Mouse (Mus musculus) activated CD4-positive, CD25-positive, alpha-beta regulatory T cell, adult 9 weeks (primary cell): ENCODE results near the gene Ccdc88c. TPM values are rescaled to one million over a fixed set of nuclear protein-coding genes. Genes with fewer than 3 reads are reported as not detected.

ENCODE experiments used
- polyA plus RNA-seq: library from polyadenylated mRNA; unstranded; fragments of 100-300 nt; shearing (Covaris generic); gene quantifications from one replicate; pipeline ENCODE4 v1.2.1, GENCODE M21; 2017

Ccdc88c gene
- polyA plus RNA-seq, result 144 TPM

DNA sequence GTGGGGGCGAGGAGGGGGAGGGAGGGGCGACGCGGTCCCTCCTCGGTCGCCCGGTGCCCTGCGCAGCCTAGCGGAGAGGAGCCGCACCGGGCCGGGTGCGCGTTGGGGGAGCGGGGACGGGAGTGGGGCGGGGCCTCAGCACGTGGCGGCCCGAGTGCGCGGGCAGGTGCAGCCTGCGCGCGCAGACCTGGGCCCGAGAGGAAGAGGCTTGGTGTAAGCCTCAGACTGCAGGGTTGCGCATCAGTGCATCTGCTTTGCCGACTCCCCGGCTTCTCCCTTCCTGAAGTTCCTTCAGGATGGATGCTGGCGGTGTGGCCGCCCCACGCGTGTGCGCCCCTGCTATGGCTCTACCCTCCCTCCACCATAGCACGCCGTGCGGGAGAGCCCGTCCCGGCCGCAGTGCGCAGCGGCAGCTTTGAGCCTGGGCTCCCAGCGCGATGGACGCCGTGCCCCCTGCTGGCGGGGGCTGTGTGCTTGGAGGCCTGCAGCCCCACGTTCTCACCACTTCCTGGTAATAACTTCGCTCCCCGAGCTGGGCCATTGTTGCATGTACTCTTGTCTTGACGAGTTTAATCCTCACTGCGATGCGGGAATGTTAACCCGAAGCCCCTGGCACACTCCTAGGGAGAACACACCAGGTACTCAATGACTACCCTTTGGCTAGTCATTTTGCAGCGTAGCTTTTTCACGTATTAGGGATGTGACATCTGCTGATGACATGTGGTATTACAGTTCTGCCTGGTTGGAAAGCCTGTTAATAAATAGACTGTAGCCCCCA is at the start of gene Ccdc88c:
Gene Ccdc88c, minus strand, starts transcription at position 103 of the 778 bp plus-strand sequence.

DNA sequence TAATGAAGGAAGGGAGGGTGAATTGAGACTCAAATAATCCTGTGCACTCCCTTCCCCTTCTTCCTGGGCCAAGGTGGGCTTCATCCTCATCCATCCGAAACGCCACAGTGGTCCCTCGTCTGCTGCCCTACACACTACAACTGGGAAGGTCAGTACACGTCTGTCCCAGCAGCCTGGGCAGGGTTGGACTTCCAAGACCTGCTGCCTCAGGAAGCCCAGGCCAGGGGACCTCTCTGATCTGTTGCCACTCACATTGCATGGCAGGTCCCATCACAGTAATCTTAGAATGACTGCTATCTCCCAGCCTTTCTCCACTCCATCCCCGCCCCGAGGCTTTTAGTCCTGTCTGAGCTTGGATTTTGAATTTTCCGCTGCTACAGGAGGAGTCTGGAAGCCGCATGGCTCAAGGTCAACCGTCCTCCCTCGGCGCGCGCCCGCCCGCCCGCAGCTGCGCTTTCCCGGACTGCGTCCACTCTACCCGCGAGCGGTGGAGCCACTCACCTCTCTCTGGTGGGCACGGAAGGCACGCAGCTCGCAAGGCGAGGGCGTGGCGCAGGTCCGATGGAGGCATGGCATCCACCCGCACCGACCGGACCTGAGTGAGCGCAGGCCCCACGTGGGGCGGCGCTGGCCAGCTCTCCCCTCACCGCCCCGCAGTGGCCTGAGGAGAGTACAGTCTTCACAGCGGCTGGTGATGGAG is 121.1 kb downstream of the Ccdc88c start, which contains the start of gene Gpr68:
Gene Gpr68, minus strand, starts transcription at position 601 of the 700 bp plus-strand sequence.

Other genes starting within 250 kb of the Ccdc88c start
- gene Dglucy, start 250.0 kb downstream of the Ccdc88c start, polyA plus RNA-seq, result 13.8 TPM
- gene Gpr68, start 120.9 kb downstream of the Ccdc88c start, polyA plus RNA-seq, result 86.3 TPM
- gene Ppp4r3a, start 54.6 kb upstream of the Ccdc88c start, polyA plus RNA-seq, result 22.8 TPM